Mouse (Mus musculus) lung, adult 2 months (tissue): ENCODE results near the gene 4930404N11Rik.

Experiments used
- CTCF ChIP-seq: fragments of 200-500 bp; IDR thresholded peaks from 2 replicates; pipeline ENCODE4 v1.5.1; 2011; ENCODE audit warnings: mild to moderate bottlenecking, low read length, control low read depth; ENCODE audit not compliant: insufficient read depth
- POLR2A ChIP-seq: fragments of 200-500 bp; IDR thresholded peaks from 2 replicates; pipeline ENCODE4 v1.6.1; 2011; ENCODE audit warnings: low read depth, mild to moderate bottlenecking, control low read depth, low read length, borderline replicate concordance; ENCODE audit errors: extremely low read depth

DNA sequence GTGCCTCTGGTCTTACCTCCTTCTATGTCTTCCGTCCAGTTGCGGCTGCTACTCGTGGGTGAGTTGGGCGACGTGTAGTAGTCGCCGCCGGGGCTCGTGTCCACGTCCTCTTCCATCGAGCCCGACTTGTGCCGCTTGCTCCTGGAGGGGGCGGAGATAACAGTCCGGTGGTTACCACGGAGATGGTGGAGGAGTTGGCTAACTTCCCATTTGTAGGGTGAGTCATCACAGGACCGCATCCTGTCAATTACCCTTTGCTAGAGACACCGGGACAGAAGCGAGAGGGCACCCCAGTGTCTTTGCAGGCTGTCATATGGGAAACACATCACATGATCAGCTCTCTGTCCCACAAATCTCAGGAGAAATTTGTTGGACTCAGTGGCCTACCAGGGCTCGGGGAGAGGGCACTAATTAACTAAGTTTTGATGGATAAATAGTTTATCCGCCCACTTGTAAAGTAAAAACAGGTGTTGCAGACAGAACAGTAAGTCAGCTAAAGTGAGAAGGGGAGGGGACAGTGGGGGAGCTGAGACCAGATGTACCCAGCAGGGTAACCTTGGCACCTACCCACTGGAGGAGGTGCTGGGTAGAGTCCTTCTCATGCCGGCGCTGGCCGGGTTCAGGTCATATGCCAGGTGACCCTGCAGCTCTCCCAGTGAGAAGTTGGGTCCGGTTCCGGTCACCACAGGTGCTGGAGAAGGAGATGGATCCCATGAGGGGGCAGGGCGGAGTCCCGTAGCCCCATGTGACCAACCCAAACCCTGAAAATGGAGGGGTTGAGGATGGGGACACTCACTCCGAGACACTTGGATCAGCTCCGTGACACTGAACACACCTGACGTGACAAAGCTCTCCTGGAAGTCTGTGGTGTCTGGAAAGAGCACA is 42.2 kb upstream of the 4930404N11Rik start:
- no peak for TF ChIP-seq POLR2A
- no peak for TF ChIP-seq CTCF
